Mouse (Mus musculus) mouse trophoblast stem cell (cell line): ENCODE data around the gene Plg.

ENCODE experiments used
- in situ Hi-C, 2 experiments: fragments of 300-500 bp; cut with MseI, MboI; formaldehyde crosslinking; loops; 2 replicates in 1 of 2; 3 replicates in 1 of 2; pipeline ENCODE4 v1.15.1; 2025

Plg gene

DNA sequence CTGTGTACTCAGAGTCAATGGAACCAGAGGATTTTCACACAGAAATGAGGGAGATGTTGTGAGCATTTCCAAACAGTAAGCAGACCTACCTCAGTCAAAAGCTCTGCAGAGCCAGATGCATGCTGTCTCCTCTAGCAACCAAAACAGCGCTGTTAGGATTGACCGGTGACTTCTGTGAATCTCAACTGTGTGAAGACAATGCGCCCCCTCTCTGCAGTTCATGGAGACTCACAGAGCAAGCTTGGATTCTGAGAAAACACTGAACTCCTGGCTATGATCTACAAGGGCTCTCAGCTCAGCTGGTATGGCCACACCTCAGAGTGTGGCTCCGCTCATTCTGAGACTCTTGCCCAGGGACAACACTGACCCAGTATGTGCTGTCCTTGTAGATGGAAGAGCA, 72.8 kb downstream of the Plg start:
- in situ Hi-C loops: no loop called here

DNA sequence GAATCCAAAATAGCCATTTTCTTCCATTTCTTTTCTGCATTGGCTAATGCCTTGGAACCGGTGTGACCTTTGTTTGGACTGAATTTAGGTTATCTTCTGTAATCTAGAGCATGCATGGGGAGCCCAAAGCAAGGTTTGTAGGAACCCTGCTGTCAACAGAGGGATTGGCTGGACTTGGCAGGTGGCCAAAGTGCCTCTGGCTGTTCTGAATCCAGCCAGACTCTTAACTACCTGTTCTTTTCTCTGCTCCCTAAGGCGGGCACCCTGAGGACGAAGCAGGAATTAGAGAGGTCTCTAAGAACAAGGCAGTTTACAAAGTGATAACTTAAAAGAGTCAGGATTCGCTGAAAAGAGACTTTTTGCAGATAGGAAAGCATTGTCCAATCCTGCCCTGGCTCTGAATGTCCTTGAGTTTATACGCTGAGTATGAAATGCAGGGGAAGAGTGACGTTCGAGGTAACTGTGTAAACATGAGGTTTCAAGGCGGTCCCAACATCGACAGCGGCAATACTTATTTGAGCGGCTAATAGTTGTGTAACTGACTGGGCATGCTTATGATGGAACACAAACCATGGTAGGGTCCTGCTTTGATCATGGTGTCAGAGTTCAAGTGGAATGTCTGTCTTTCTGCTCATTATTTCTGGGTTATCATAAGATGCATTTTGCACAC, 74.6 kb downstream of the Plg start:
- in situ Hi-C loops: no loop called here

DNA sequence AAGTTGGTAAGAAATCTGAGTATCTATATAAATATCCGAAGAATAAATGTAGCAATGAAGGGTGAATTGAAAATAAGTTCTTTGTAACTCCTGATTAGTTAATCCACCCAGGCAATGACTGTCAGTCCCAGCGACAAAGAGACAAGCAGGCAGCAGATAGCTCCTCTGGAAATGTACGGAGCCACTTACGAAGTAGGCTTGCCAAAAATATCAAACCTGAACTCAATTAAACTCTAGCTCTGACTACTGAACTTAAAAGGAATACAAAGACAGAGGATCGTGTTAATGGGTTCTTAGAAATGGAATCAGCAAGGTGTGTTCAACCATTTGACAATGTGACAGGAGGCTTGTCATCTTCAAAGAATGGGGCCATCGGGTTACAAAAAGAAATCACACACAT, 75.3 kb downstream of the Plg start:
- in situ Hi-C loops: no loop called here

DNA sequence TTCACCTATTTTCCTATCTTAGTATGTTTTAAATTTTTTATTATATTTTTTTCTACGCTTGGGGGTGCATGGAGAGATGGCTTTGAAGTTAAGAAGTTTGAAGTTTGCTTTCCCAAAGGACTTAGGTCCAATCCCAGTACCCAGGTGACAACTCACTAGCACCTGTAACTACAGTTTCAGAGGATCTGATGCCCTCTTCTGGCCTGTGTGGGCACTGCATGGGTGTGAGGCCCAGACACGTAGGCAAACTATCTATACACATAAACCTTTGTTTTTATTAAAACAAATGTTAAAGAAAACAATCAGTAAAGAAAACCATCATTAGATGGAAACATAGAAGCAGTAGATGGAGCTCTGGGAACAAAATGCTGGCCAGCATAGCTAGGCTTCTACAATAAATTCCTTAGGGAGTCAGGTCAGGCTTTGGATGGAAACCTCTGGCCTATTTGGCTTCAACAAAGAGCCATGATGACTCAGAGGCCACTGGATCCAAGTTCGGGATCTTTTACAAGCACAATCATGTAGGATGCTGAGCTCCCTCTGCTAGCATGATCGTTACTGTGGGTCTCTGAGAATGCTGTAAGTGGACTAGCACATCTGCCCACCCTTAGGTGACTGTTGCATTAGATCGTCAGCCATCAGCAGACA, 76.9 kb downstream of the Plg start:
- in situ Hi-C loops: no loop called here

DNA sequence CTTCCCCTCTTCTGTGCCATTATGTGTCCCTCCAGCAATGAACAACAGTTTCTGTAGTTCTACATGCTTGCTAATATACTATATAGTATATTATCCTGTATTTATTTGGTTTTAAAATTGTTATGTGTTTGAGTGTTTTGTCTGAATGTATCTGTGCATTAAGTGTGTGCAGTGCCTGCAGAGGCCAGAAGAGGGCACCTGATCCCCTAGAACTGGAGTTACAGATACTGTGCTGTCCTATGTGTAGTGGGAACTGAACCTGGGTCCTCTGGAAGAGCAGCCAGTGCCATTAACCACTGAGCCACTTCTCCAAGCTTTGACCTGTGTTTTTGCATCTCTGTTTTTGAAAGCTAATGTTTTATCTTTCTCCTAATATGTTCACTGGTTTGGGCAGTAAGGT, 82.8 kb downstream of the Plg start:
- in situ Hi-C loops: no loop called here

DNA sequence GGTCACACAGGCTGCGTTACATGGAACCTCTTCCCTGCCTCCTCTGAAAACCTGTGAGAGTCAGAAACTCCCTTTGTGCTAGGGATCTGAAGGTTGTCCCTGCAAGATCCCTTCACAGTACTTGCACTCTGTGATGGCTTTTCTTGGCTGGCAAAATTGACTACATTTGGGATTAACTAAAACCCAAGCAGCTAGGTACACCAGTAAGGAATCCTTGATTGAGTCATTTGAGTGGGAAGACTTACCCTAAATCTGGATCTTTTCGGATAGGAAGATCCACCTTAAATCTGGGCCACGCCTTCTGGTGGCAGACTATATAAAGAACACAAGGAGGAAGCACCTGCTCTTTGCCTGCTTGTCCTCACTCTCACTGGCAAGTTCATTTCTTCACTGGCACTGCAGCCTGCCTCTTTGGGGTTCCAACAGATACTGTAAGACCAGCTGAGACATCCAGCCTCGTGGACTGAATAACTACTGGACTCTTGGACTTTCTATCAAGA, 88.1 kb downstream of the Plg start:
- in situ Hi-C loops: no loop called here

DNA sequence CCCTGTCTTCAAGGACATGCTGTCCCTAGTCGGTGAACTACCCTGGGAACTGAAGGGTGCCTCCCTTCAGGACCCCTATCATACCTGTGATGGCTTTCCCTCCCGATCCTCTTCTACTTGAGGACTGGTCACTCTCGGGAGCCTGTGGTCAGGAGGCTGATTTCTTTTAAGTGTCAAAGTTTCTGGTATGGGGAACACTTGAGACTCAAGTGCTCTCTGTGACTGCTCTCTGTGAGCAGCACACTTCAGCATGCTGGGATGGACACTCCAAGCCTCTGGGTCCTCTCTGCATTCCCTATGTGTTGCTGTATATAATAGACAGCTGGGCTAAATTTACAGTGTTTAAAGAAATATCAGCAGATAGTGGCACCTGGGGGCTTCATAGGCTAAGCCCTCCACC, 89.2 kb downstream of the Plg start:
- in situ Hi-C loops: no loop called here

DNA sequence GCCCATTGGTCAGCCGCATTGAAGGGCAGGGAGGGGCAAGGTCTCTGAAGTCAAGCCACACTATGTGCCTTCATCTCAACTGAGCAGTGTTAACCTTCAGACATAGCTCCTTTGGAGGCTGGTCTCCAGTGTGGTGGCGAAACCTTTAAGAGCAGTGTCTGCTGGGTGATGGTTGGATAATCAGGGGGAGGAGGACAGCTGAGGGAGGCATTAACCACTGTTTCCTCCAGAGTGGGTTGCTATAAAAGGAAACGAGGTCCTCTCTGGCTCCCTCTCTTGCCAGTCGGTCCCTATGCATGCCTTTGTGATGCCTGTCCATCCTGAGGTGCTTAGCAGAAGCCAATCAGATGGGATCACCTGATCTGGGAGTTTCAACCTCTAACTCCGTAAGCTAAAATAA, 90.3 kb downstream of the Plg start:
- in situ Hi-C loops: no loop called here
